Mouse (Mus musculus) embryonic fibroblast, embryonic 13.5 days (primary cell): ENCODE measurements around the gene Hoxa7.

Experiments
- CTCF ChIP-seq: IDR thresholded peaks from 2 replicates; pipeline ENCODE4 v1.5.1; 2011; ENCODE audit warnings: mild to moderate bottlenecking, control low read depth, low read length, moderate library complexity, borderline replicate concordance; ENCODE audit not compliant: insufficient read depth
- POLR2A ChIP-seq: IDR thresholded peaks from 2 replicates; pipeline ENCODE4 v1.6.1; 2011; ENCODE audit warnings: low read depth, mild to moderate bottlenecking, control low read depth, low read length, moderate library complexity

DNA sequence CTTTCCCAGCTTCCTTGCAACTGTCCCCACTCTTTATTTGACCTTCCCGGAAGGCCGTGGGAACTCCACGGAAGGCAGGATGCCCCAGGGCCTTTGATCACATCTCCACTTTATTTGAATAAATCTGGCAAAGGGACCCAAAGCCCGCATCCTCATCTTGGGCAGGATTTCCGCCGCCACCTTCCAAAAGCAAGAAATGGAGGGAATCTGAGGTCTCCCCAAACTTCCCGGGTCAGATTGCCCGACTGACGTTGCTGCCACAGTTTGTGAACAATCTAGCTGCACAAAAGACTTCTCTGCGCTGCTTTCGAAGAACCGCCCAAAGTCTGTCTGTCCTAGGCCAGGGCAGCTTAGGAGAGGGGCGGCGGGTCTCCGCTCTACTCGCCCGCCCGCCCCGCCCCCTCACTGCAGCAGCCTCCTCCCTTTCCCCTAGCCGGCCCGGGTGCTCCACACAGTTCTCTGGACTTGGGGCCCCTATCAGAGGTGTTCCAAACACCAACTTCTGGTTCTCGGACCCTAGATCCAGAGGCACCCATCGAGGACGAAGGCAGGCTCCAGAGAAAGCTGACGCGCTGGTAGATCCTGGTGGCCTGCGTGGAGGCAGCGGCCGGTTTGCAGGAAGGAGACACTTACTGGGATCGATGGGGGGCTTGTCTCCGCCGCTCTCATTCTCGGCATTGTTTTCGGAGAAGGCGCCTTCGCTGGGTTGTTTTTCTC, 3.4 kb upstream of the Hoxa7 start:
- TF ChIP-seq POLR2A: no peak
- TF ChIP-seq CTCF: no peak
